Mouse (Mus musculus): ENCODE results near the gene Aimp1. TPM values are rescaled to one million over a fixed set of nuclear protein-coding genes. Genes with fewer than 3 reads are reported as not detected.
A peak's percentile ranks its signal among the peaks of the same experiment; 100 is the strongest.

The Aimp1 gene
- total RNA-seq (2021): 10 to 100 TPM; 61.2 to 69.8 TPM
- long read RNA-seq, experiment 1, transcript Aimp1-201 (7 exons, 1,126 nt): major isoform, 41 of 42 reads
- long read RNA-seq, experiment 1, partial matches to known transcripts: 1 of 42 reads
- long read RNA-seq, experiment 1, other reads (novel, unspliced or antisense): 0 of 42 reads
- long read RNA-seq, experiment 2, transcript Aimp1-201 (7 exons, 1,126 nt): major isoform, 50 of 54 reads
- long read RNA-seq, experiment 2, partial matches to known transcripts: 2 of 54 reads
- long read RNA-seq, experiment 2, other reads (novel, unspliced or antisense): 2 of 54 reads

DNA sequence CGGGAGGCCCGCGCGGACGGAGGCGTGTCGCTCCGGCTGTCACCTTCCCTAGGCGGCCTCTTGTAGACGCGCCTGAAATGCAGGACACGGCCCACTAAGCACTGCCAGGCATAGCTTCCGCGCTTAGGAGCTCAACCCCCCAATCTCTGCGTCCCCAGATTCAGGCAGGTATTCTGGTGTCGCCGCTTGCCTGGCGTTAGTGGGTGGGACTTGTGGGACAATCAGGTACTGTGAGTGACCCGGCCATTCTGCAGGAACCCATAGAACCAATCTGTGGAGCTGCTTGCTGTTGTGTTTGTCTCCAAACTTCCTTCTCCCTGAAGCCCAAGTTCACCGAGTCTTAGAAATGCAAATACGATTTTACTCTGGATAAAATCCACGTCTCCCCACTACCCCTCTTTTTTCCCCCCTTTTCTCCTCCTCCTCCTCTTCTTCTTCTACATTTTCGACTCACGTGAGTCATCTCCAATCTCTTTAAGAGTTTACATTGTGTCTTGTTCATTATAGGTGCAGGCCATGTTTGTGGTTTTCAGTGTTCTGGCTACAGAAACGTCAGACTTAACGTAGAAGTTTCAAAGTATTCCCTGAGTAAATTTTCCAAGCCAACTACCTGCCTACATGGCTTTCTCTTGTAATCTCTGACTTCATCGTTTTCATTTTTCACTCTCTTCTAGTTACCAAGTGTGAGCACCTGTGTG, at the start of gene Aimp1:
Gene Aimp1 (minus strand): TSS at position 140 of the 698 bp plus-strand sequence.
- DNase-seq: no peak

DNA sequence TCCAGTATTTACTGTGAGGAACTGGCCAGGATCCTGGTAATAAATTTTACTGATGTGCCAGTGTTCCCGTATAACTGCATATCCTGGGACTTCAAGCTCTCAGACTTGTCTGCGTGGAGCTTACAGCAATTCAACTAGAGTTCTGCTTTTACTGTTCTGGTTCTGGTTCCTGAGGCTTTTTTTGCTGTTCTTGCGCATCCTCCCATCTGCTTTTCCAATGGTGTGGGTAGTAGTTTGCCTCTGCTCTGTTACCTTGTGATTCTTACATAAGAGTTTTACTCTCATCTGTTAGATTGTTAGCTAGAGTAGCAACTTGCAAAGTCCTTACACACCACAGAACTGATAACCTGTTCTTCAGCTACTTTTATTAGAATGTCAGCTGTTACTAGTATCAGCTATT, 40.2 kb upstream of the Aimp1 start:
- no peak for DNase-seq

DNA sequence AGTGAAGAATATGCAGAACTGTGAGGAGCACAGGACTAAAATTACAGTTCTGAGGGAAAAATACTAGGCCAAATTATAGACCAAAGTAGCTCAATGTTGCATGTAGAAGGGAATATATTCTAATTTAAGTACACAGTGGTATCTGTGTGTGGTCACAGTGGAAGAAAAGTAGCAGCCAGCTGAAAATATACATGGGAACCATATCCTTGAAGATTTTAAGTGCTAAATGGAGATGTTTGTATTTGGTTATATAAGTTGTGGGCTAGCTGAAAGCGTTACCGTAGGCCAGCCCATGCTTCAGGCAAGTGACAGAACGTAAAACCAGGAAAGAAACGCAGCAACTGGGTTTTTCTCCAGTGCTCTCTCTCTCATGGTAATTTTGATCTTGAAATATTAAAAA, 33.1 kb upstream of the Aimp1 start:
- no peak for DNase-seq

DNA sequence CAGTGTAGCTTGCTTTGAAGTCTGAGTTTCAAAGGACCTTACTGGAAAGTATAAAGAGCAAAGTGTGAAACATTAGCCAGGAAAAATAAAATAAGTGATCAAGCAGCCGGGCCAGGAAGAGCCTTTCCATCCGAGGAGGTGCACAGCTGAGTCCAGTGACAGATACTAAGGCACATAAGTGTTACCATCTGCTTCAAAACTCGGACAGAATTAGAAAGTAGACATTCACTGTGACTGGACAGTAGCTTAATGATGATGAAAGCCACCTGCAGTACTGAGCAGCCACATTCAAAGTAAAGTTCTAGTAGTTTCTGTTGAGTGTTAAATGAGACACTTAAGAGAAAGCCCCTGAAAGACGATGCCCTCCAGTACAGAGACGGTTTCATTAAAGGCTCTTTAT, 29.7 kb upstream of the Aimp1 start:
- DNase-seq: no peak

DNA sequence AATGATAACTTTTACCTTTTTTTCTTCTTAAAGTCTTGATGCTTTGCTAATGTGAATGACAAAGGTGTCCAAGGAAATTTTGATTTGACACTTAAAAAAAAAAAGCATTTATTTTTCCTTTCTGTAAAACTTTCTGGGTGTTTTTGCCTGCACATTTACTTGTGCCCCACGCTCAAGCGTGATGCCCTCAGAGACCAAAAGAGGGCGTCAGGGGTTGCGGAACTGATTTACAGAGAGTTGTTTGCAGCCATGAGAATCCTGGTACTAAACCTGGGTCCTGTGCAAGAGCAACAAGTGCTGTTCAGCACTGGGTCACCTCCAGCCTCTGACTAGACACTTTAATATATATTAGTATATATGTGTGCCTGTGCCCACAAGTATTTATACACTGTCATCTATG, 22.8 kb upstream of the Aimp1 start:
- DNase-seq: no peak

DNA sequence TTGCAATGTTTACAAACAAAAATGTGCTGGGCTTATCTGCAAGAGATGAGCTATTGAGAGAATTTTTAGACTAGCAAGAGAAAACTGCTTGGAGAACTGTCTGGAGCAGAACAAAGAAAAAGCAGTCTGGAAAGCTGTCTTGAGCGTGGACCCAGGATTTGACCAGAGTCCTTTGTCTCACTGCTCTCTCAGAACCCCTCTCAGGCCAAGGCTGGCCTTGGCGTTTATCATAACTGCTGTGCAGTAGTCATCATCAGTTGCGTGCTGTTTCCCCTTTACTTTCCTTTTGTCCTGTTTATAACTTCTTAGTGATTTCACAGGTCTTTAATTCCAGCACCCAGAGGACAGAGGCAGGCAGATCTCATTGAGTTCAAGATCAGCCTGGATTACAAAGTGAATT, 20.0 kb upstream of the Aimp1 start:
- no peak for DNase-seq

DNA sequence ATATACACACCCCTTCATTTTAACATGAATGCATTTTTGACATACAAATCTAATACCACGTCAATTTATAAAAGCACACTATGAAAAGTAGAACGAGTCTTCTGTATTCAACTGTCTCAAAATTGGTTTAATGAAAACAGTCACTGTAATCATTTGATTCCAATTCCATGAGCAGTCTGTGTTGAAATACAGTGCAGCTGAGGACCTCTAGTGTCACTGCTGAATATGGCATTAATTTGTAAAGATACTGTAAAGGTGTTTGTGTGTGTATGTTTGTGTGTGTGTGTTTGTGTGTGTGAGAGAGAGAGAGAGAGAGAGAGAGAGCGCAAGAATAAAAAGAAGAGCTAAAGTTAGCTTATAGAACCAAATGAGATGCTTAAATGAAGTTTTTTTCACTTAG, 17.2 kb upstream of the Aimp1 start:
- DNase-seq: no peak

DNA sequence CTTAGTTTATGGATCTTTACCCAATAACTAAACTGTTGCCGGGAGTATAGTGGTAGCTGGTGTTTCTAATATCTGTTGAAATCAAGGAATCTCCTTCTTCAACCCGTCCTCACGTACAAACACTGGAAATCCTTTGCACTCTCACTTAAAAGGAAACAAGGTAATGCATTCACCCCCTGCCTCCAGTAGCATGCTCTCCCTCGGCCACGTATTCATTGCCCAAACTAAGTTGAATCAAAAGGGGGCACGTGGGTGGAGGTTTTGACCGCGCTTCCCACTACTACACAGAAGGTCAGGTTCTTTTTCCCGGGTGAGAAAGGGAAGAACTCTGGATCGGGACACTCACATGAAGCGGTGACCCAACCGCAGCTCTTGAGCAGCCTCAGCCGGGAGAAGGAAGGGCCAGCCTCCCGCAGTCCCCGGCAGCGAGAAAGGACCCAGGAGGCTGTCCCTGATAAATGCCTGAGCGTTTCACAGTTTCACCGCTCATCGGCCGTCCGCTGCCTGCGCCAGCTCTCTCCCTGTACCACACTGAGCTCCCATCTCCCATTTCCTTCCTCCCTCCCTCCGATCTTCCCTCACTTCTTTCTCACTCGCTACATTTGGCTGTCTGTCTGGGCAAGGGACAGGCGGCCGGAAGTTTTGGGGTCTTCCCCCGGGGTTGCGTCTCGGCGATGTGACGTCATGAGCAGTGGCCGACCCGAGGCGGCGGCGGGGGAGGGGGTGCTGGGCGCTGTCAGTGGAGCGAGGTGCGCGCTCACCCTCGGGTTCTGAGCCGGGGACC, 531 bp downstream of the Aimp1 start, which contains the start of gene Tbck:
Gene Tbck (plus strand): TSS at position 698 of the 784 bp plus-strand sequence.
- DNase-seq: peak; percentile 90

DNA sequence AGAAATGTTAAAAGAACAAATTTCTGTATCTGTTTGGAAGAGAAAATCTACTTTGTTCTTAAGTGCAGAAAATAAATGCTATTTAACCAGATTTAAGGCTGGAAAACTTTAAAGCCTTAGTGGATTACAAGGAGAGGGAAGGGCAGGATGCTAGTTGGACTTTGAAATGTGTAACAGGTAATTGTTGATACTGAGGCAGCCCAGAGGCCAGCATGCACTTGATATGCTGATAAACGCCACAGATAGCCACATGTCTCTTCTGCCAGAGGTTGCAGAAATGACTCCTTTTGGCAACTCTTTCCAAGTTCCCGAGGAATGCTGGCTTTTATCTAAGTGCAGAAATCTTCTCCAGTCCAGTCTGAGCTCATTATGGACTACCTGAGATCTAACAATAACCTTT, 6.7 kb downstream of the Aimp1 start:
- no peak for DNase-seq

DNA sequence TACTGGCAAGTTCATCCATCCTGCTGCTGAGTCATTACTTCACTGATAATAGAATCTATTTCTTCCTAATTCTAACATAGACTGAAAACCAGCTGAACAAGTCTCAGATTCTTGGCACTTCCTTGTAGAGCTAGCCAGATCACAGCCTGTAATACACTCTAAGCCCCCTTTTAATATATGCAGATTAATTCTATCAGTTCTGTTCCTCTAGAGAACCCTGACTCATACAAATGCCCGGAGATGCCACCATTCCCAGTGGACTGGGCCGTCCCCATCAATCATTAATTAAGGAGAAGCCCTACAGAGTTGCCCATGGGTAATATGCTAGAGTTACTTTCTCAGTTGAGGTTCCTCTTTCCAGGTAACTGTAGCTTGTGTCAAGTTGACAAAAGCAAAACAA, 28.2 kb downstream of the Aimp1 start:
- DNase-seq: no peak

DNA sequence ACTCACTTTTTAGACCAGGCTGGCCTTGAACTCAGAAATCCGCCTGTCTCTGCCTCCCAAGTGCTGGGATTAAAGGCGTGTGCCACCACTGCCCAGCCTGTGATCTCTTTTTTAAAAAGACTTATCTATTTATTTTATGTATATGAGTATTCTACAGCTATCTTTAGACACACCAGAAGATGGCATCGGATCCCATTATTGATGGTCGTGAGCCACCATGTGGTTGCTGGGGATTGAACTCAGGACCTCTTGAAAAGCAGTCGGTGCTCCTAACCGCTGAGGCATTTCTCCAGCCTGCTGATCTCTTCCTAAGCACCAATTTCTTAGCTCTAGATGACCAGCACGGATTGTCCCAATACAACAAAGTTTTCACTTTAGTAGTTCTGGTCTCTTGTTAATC, 30.2 kb downstream of the Aimp1 start:
- DNase-seq: no peak

DNA sequence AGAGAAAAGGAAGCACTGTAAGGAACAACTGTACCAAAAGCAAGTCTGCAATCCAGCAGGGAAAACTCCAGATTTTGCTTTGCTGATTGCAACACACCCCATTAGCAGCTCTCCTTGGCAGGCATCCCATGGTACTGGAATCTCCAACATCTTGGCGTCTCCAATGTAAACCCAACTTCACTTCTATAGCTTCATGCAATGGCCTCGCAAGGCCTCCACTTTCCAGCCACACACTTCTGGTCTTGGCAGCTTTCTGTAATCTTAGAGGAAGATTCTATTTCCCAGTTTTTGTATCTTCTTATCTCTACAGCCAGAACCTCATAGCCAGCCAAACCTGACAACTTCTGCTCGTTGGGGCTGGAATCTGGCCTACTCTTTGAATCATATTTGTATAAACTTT, 32.4 kb downstream of the Aimp1 start:
- DNase-seq: peak; percentile 16

DNA sequence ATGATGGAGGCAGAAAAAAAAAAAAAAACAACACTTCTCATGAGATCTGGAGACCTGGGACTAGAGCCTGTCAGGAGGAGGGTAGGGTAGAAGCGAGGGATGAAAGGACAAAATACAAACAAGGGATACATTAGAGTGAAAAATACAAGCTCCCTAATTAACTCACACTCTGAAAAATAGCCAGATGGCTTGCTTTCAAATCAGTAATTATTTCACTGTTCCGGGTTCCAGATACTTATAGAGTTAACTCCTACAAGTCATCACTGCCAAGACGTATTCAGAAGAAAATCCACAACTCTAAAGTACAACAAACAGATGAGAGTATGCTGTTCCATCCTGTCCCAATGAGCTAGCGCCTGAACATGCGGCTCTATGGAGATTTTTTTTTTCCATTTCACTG, 34.0 kb downstream of the Aimp1 start:
- no peak for DNase-seq

DNA sequence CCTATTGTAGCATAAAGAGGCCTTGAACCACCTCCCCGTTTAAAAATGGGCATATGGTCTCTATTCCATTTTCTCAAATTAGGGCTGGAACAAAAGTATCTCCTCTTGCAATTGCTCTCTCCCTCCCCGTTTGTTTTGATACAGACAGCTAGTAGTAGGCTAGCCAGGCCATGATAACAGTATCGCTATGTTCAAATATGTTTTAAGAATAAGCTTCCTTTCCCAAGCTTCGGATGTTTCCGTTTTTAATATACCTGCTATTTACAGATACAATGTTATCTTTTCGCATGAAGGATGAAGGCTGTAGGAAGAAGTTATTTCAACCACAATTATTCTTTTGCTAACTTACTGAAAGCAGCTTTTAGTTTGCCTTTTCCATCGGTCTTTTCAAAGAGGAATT, 34.8 kb downstream of the Aimp1 start:
- no peak for DNase-seq

DNA sequence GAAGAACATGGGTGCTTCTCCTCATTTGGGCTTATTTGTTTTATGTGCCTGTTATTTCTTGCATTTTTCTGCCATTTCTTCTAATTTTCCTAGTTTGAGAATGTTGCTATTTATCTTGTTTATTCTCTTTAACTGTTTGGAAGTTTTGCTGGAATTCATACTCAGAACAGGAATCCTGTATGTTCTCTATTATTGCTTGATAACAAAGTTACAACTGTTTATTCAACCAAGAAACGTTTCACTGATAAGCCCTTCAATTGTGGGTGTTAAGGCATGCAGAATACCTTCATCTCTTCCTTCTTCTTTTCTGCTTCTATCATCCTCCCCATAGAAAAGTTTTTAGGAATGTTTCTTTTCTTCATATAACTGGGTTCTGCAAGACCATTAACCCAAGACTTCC, 37.4 kb downstream of the Aimp1 start:
- DNase-seq: no peak

DNA sequence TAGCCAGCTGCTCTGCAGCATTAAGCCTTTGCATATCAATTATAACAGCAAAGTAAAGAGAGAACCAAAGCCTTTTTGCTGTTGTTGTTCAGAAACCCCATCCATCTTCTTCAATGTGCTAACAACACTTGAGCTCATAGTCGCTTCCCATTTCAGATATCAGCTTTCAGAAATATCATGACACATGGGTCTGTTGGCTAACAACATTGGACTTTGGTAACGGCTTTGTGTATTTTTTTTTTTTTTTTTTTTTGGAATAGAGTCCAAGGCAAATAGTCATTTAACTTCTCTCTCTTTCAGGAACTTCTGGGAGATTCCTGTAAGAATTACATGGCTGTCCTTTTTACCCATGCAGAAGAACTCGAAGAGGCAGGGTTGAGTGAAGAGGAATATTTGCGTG, 40.1 kb downstream of the Aimp1 start:
- no peak for DNase-seq

DNA sequence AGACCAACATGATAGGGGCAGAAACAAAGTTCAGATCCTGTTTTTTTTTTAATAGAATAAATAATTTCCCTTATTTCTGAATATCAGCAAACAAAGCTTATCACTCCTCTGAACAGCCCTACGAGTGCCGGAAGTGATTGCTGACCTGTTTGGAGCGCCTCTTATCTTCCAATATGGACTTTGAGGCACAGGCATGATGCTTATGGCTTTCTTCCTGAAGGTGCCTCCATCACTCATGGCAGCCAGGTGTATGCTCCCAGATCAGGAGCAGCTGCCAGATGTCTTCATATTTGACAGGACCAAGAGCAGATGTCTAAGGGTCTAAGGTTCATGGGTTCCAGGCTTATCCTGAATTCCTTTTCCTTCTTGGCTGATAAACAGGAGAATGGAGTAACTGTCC, 47.1 kb downstream of the Aimp1 start:
- DNase-seq: no peak

DNA sequence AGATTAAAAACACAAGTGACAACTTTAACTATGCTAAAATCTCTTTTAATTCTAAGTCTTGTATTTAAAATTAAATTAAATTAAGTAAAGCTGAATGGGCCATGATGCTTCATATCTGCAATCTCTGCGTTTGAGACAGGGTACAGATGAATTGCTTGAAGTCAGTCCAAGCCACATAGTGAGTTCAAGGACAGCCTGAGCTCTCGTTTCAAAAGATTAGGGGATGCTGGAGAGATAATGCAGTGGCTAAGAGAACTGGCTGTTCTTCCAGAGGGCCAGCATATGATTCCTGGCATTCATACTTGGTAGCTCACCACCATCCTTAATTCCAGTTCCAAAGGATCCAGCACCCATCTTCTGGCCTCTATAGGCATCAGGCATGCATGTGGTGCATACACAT, 50.9 kb downstream of the Aimp1 start:
- no peak for DNase-seq

DNA sequence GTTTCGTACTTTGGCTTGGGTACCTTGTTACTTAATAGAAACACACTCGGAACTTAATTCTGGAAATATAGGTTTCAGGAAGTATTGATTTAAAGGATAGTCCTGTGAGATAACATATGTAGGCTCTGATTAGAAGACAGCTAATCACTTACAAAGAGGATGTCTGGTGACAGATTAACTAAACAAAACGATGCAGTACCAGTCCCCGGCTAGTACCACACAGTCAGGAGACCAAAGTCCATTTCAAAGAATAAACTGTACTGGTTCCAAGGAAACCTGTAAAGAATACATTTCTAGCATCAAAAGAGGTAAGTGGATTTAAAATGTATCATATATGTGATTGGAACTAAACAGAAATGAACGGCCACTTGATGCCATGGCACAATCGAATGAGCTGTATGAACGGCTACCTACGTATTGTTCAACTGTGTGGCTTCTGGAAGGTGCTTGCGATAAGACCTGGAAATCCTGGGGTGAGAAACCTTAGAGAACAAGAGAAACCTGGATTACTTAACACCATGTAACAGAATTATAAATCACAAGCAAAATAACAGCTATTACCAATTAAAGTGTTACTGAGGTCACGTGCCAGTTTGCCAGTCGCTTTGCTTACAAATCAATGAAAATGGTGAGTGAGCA, 54.5 kb downstream of the Aimp1 start, which contains the start of gene Gimd1:
Gene Gimd1 (plus strand): TSS at position 220 of the 639 bp plus-strand sequence.
- no peak for DNase-seq

DNA sequence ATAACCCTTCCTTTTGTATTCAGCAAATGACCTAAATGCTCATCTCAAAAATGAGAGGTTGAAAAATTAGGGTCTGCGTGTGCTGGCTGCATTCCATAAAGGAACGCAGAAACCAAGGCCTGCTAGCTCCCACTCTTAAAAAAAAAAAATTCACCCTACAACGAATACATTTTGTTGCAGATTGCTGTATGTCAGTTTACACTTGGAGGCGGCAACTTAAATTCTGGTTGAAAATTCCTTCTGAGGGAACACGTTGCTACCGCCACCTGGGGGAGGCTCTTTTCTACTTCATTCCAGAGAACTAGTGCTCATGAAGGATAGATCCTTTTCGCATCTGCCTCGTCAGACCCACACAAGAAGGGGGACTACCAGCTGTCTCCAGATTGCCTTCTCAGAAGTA, 55.4 kb downstream of the Aimp1 start:
- peak; percentile 10 for DNase-seq

Measured in gastrocnemius, postnatal 10 days (tissue).